Mouse (Mus musculus): Measurements from ENCODE around the gene Gm17349.

DNA sequence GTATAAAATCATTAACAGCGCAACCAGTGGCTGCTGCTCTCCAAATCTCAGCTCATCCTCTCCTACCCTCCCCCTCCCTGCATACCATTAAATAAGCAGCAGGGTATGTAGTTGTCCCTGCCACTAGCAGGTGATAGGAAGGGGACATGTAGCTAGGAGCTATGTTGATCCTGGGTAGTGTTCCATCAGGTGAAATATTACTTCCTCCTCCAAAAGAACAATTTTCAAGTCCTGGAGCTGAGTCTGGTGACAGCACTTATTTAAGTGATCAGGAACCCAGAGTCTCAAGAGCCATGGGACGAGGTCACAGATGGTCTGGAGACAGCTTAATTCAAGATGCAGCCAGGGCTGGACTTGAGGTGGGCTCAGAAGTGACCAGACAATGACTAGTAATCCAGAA is 30.3 kb upstream of the Gm17349 start:
- TF ChIP-seq POLR2A (IDR thresholded peaks at IDR 0.05; ENCODE audit: control insufficient read depth, low read depth, low read length) (no peak), CTCF (IDR thresholded peaks at IDR 0.05; ENCODE audit: control insufficient read depth, insufficient read depth, insufficient replicate concordance, low read depth, low read length) (no peak)

Measured in testis, adult 2 months (tissue).